Mouse (Mus musculus) liver, postnatal 0 days (tissue): ENCODE data around the gene Nup160.

ENCODE experiments used
- CTCF ChIP-seq: sonication (generic); IDR thresholded peaks from 2 replicates; pipeline ENCODE4 v1.5.1; 2016; ENCODE audit warnings: antibody characterized with exemption, low read depth
- EP300 ChIP-seq: IDR thresholded peaks from 2 replicates; pipeline ENCODE4 v1.6.1; 2016; ENCODE audit warnings: antibody characterized with exemption, low read depth, mild to moderate bottlenecking

DNA sequence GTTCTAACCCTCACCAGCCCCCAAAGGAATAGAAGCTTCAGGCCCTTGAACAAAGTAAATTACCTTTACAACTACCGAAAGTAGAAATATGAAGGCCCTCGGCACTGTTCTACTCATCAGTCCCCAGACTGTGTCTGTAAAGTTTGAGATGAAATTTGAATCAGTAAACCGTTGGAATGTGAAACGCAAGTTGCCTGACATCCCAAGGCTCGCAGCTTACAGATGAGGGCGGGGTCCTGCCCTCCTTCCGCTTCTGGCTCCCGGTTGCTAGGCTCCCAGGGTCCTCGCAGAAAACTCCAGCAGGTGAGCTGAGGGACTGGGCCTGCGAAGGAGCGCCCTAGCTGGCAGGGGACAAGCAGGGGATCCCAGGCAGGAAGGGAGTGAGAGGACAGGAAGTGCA is 105.4 kb downstream of the Nup160 start, which contains the start of gene Agbl2:
- TF ChIP-seq EP300 (no peak), CTCF (no peak)
